In genomic region chr4:100588236-100589206, GRCm38 (mm10) we compare ENCODE assay signal across 8 mouse cellular contexts.
A peak's percentile ranks its signal among the peaks of the same experiment; 100 is the strongest.
DNase-seq lines count a peak whose midpoint lies in the region; ATAC-seq and TF ChIP-seq lines count a peak whose summit lies in the region.

No protein-coding gene starts in this region.

- peak; percentile 77 for DNase-seq in adrenal gland, adult 2 months
- peak; percentile 89 for DNase-seq in embryo, embryonic 11 days
- DNase-seq in gastrocnemius, postnatal 36 days: peak; percentile 47 to 64
- DNase-seq in induced T-regulatory cell, adult 2 months (ENCODE audit: low read depth): peak; percentile 1
- DNase-seq in left cerebral cortex, adult 2 months (ENCODE audit: extremely low spot score in 1 of 2, low spot score in 2 of 2): peak; percentile 80 to 82
- peak; percentile 64 to 81 for DNase-seq in right cerebral cortex, postnatal 36 days (ENCODE audit: low spot score in 2 of 2)
- no peak for DNase-seq in spleen, adult 12 weeks (ENCODE audit: low spot score)

- peak; percentile 88 for ATAC-seq in megakaryocyte progenitor cell, adult 5-6 weeks (replicated peaks; ENCODE audit: poor library complexity)

- intact Hi-C loops in gastrocnemius, postnatal 36 days (cut with DNase I): loop anchor here (2.0 to 5.0 kb wide), 2 partner anchors 399 to 558 kb away; no protein-coding TSS in a partner anchor
- intact Hi-C loops in left cerebral cortex, adult 2 months (cut with DNase I): loop anchor here (2.0 to 5.0 kb wide), 3 partner anchors 134 to 558 kb away; no protein-coding TSS in a partner anchor

- H3K4me3 ChIP-seq in left cerebral cortex, adult 2 months: peak overlapping the region; percentile 42

- TF ChIP-seq CTCF in left cerebral cortex, adult 2 months (IDR thresholded peaks at IDR 0.05): peak; percentile 93

- H3K27ac ChIP-seq in left cerebral cortex, adult 2 months: no peak overlapping the region
